14 mouse cellular contexts compared by ENCODE assay signal in the genomic region with DNA sequence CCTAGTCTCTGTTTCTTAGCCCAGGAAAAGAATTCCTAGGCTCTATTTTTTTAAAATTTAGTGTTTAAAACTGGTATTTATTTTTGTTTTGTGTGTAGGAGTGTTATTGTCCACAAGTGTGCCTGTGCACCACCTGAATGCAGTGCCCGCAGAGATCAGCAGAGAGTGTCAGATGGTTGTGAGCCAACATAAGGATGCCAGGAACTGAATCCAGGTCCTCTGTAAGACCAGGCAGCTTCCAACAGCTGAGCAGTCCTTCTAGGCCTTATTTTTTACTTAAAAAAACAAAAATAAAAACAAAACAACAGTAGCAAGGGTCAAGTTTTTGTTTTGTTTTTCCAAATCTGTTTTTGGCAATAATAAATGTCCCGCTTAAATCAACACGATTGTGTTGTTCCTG.
"Had no signal": no experiment of that assay in that cellular context is flagged by ENCODE, and none has a peak within 500 bp of the region (broad histone marks: within the 10 kb centered on the region; RNA-seq: fewer than 3 reads in every experiment).

No protein-coding gene starts in this region.

- H3K36me3 ChIP-seq: kidney, embryonic 15.5 days; liver, embryonic 15.5 days; midbrain, embryonic 10.5 days; neural tube, embryonic 15.5 days had no signal

- H3K27ac ChIP-seq: kidney, embryonic 15.5 days; limb, embryonic 13.5 days; liver, embryonic 15.5 days; neural tube, embryonic 15.5 days had no signal

- H3K27me3 ChIP-seq: kidney, embryonic 15.5 days; limb, embryonic 13.5 days; liver, embryonic 15.5 days had no signal

- H3K4me3 ChIP-seq: kidney, embryonic 15.5 days; limb, embryonic 13.5 days; liver, embryonic 15.5 days; midbrain, embryonic 10.5 days; myocyte; neural tube, embryonic 15.5 days had no signal

- H3K9me3 ChIP-seq: kidney, embryonic 15.5 days; limb, embryonic 13.5 days; liver, embryonic 15.5 days; midbrain, embryonic 10.5 days; neural tube, embryonic 15.5 days had no signal

- H3K9ac ChIP-seq: kidney, embryonic 15.5 days; limb, embryonic 13.5 days; liver, embryonic 15.5 days; lung, embryonic 14.5 days; neural tube, embryonic 15.5 days had no signal

- H3K4me2 ChIP-seq: kidney, embryonic 15.5 days; limb, embryonic 13.5 days; liver, embryonic 11.5 days; liver, embryonic 15.5 days; lung, embryonic 14.5 days; neural tube, embryonic 15.5 days had no signal

- DNase-seq: kidney, adult 2 months; kidney, postnatal 14 days; layer of hippocampus, postnatal 36 days; left cerebral cortex, postnatal 4 days; lung, embryonic 14.5 days; midbrain, embryonic 14.5 days; thymus, postnatal 4 days had no signal
